Mouse (Mus musculus) urinary bladder, postnatal 4 days (tissue): ENCODE results near the gene Dgat2.

Experiments
- DNase-seq, 2 experiments: peaks; one replicate each; pipeline ENCODE4 v3.0.0; 2021 to 2022; ENCODE audit warnings: low spot score in 2 of 2

Dgat2 gene

DNA sequence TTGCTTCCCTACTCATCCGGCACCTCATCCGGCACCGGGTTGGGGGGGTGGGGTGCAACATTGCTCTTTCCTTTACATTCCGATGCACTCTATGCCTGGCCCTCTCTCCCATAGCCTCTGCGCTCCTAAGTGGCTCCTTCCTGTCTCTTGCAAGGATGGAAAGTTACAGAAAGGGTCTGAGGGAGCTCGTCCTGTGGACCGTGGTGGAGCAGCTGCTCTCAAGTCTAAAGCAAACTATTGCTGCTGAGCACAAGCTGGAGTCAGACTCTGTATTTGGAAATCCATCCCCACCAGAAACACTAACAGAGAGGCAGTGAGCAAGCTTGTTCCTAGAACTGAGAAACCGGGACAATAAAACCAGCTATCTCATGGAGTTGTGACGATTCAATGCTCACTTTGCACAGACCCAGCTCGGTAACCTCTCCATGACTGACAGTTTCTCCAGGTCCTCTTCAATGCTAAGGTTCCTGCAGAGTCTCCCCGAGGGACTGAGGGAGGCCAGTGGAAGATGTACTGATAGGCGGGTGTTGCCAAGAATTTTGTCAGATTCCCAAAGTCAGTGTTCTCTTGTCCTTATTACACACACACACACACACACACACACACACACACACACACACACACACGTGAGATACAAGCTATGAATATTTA lies 42.6 kb downstream of the Dgat2 start:
- DNase-seq, result no peak

GRCm38 (mm10) chr7:99137541-99137940 lies 45.0 kb downstream of the Dgat2 start:
- no peak for DNase-seq

GRCm38 (mm10) chr7:99136789-99137188 lies 45.7 kb downstream of the Dgat2 start:
- no peak for DNase-seq

GRCm38 (mm10) chr7:99133811-99134402 lies 48.6 kb downstream of the Dgat2 start:
- no peak for DNase-seq

- DNase-seq, result no peak
These were observed 49.9 kb downstream of the Dgat2 start for GRCm38 (mm10) chr7:99132597-99132996.

- DNase-seq, result no peak
These were observed 50.6 kb downstream of the Dgat2 start for GRCm38 (mm10) chr7:99131819-99132353.

GRCm38 (mm10) chr7:99128965-99129364 lies 53.6 kb downstream of the Dgat2 start:
- no peak for DNase-seq

DNA sequence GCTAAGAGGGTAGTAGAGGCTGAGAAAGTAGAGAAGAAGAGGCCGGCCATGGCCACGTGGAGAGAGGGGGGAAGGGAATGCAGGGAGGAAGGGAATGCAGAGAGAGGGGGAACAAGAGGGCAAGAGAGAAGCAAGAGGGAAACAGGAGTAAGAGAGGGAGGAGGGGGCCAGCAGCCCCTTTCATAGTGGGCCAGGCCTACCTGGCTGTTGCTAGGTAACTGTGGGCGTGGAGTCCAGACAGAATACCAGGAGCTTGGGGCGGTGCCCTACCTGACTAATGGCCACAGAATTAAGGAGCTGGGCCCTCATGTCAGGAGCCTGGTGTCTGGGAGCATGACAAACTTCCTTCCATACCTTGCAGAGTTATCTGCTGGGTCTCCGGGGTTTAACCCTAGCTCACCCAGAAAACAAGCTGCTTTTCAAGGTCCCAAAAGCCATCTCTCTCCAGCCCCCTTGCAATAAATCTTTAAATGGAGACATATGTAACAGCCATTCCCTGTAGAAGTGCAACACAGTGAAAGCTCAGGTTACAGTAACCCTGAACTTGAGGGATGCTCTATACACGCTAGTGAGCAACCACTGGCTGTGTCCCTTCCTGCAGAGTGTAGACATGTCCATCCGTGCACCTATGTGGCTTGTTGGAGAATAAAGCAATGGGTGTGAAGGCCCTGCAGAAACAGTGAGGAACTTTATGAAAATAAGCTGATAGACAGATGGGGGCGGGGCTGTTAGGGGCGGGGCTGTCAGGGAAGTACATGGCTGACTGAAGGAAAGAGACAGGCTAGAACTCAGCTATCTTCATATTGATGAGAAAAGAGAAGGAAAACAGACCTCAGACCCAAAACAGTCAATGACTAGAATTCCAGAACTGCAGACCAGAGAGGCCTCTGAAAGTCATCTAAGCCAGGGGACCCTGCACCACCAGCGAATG lies 54.2 kb downstream of the Dgat2 start:
- DNase-seq, result no peak

- DNase-seq, result no peak
These were observed 56.5 kb downstream of the Dgat2 start for GRCm38 (mm10) chr7:99126057-99126456.

GRCm38 (mm10) chr7:99122651-99123050 lies 59.9 kb downstream of the Dgat2 start:
- DNase-seq, result no peak

- no peak for DNase-seq
These were observed 61.5 kb downstream of the Dgat2 start for GRCm38 (mm10) chr7:99120865-99121521.

DNA sequence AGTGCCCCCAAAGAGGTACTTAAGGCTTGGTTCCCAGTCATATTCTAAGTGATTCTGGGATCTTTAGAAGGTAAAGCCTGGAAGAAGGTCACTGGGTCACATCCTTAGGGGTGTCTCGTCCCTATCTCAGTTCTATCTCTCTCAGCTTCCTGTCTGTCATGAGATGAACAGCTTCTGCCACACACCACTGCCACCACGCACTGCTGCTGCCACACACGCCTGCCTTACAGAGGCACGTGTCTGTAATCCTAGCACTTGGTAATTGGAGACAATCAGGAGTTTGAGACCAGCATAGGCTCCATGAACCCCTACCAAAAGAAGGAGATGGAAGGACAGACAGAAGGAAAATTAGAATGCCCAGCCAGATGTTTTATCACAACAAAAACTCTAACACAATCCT lies 62.4 kb downstream of the Dgat2 start:
- no peak for DNase-seq

GRCm38 (mm10) chr7:99116781-99117180 lies 65.7 kb downstream of the Dgat2 start:
- no peak for DNase-seq

DNA sequence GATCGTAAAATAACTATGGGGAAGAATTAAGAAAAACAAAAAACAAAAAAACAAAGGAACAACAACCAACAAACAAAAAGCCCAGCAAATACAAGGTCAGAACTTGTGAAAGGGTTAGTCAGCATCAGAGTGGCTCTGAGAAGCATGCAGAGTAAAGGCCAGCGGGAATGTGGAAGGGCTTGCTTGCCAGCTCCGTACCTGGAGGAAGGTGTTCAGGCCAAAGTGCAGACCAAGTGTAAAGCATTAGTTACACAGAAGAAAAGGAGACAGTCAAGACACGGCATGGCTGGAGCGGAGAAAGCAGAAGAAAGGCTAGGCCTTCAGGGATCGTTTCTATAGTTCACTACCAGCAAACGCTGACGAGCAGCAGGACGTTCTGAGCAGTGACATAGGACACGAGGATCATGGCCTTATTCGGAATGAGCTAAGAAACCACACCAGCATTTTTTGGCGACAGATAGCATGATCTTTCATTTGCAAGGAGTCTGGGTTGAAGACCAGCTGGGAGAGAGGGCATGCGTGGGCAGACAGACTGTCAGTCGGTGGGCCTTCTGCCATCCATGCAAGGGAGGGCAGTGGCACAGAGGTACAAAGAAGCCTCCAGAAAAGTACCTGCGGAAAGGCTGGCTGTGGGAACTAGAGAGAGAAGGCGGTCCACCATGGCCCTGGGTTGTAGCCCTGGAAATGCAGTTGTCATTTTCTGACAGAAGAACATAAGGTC lies 68.4 kb downstream of the Dgat2 start:
- no peak for DNase-seq

DNA sequence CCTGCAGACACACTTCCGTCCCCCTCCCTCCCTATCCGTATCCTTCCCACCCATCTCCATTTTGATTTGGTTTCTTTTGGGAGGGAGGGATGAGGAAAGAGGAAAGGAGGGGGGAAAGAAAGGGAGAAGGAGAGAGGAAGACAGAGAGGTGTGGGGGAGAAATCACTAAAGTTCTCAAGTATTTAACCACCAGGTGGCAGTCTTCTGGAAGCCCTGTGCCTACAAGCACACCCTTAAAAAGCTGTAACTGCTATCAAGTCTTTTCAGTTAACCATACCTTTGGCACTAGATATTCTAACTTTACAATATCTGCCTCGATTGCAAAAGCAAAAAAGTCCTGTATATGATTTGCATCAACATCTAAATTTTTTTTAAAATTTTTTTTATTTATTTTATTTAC lies 75.0 kb downstream of the Dgat2 start:
- DNase-seq, result no peak

DNA sequence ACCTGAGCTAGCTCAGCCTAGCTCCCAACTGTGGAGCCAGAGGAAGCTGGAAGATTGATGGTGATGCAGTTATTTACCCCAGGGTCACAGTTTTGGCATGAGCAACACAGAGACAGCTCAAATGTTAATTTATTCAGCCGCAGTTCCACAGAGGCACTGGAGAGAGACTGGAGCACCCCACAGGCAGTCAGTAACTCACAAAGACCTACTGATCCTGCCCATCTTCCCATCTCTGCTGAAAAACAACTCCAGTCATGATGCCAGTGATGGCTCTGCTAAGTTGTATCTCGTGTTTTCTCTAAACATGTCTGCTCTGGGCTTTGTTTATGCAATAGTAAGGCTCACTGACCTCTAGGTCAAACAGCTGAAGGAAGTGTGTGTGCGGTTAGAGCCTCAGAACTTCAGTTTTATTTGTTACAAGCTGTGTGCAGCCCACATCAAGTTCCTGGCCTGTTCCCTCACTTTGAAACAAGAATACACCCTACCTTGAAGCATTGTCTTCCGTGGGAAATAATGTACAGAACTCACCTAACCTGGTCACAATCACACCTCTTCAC lies 75.7 kb downstream of the Dgat2 start:
- DNase-seq, result no peak
